Mouse (Mus musculus): ENCODE results near the gene Tusc2.

DNA sequence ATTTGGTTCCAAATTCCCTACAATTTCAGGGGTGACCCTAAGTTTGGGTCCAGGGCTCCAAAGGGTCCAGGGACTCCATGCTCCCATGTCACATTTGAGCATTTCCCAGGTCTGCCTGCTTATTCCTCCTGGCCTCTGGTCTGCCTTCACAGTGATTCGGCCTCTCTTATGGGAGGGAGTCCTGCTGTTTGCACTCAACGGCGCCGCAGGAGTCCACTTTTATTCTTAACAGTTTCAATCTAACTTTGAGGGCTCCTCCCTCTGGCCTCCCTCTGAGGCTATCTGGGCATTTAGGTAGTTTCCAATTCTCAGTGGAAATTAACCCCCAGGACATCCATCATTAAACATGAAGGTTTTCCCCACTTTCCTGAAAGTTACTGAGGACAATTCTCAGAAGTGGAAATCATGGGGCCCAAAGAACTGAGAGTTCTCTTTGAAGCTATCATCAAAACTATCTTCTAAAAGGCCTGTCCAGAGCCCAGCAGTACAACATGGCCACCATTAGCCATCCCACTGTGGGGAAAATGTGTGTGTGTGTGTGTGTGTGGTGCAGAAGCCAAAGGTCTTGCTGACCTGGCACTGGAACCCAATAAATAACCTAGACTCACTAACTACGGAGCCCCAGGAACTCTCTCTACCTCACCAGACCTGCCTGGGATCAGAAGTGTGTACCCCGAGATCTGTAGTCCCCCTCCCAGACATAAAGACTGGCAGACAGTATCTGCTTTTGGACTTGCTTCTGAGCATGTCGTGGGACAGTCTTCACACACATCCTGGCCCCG lies 31.4 kb downstream of the Tusc2 start:
- no peak for TF ChIP-seq POLR2A (IDR thresholded peaks at IDR 0.05; ENCODE audit: borderline replicate concordance, insufficient read depth, low read length)
- TF ChIP-seq CTCF (IDR thresholded peaks at IDR 0.05; ENCODE audit: borderline replicate concordance, insufficient read depth, low read depth, low read length): no peak

Measured in cerebellum, adult 2 months (tissue).